10 mouse cellular contexts compared by ENCODE assay signal in genomic region chr2:174761452-174762101, GRCm38 (mm10). TPM values are rescaled to one million over a fixed set of nuclear protein-coding genes. Genes with fewer than 3 reads are reported as not detected.
DNase-seq lines count a peak whose midpoint lies in the region; ATAC-seq lines count a peak whose summit lies in the region.
"Had no signal": no experiment of that assay in that cellular context is flagged by ENCODE, and none has a peak within 500 bp of the region (broad histone marks: within the 10 kb centered on the region; RNA-seq: fewer than 3 reads in every experiment).

No protein-coding gene starts in this region.

- H3K9me3 ChIP-seq in lung, embryonic 15.5 days: no peaks in the 10 kb centered on the region
- H3K9me3 ChIP-seq in hindbrain, embryonic 13.5 days: no peaks in the 10 kb centered on the region
- H3K9me3 ChIP-seq in neural tube, embryonic 13.5 days: no peaks in the 10 kb centered on the region
- H3K9me3 ChIP-seq: megakaryocyte, embryonic 14.5 days had no signal

- peaks cover 20% of the 10 kb centered on the region; the same call in 1 of the 2 replicates for H3K4me1 ChIP-seq in lung, embryonic 15.5 days
- peaks cover 12% of the 10 kb centered on the region for H3K4me1 ChIP-seq in hindbrain, embryonic 13.5 days (replicated peaks)
- H3K4me1 ChIP-seq in neural tube, embryonic 13.5 days (replicated peaks): peaks cover 8% of the 10 kb centered on the region

- peak; percentile 72 for DNase-seq in heart, adult 11 months
- DNase-seq in heart, postnatal 14 days: no peak
- no peak for DNase-seq in lung, postnatal 14 days
- DNase-seq in spleen, adult 12 weeks (ENCODE audit: low spot score): no peak
- DNase-seq in layer of hippocampus, adult 9-11 months: no peak

- H3K27me3 ChIP-seq in lung, embryonic 15.5 days: no peaks in the 10 kb centered on the region; the same call in 1 of the 2 replicates
- H3K27me3 ChIP-seq in hindbrain, embryonic 13.5 days: peaks cover 28% of the 10 kb centered on the region
- peaks cover 27% of the 10 kb centered on the region for H3K27me3 ChIP-seq in neural tube, embryonic 13.5 days

- peak overlapping the region; percentile 95 for H3K4me2 ChIP-seq in lung, embryonic 15.5 days
- peak overlapping the region; percentile 79 for H3K4me2 ChIP-seq in hindbrain, embryonic 13.5 days
- peak overlapping the region; percentile 71 for H3K4me2 ChIP-seq in neural tube, embryonic 13.5 days

- H3K4me3 ChIP-seq in lung, embryonic 15.5 days: peak overlapping the region; percentile 52
- H3K4me3 ChIP-seq in hindbrain, embryonic 13.5 days: no peak overlapping the region; the same call in 1 of the 2 replicates
- H3K4me3 ChIP-seq in neural tube, embryonic 13.5 days: peak overlapping the region; percentile 35

- WGBS in lung, embryonic 15.5 days: 45% methylated on average over 6 of the region's 6 CpGs
- 57% methylated on average over 6 of the region's 6 CpGs for WGBS in hindbrain, embryonic 13.5 days
- WGBS in neural tube, embryonic 13.5 days: 54% methylated on average over 6 of the region's 6 CpGs

- peak; percentile 48; the same call in 1 of the 2 replicates for ATAC-seq in lung, embryonic 15.5 days (ENCODE audit: borderline replicate concordance, extremely low read depth, low FRiP score, low TSS enrichment)
- no peak for ATAC-seq in hindbrain, embryonic 13.5 days (ENCODE audit: low FRiP score)
- ATAC-seq in neural tube, embryonic 13.5 days (ENCODE audit: low read depth): no peak
- ATAC-seq: inflammation-experienced regulatory T-cells, adult 6 months had no signal

- peak overlapping the region; percentile 83 for H3K27ac ChIP-seq in lung, embryonic 15.5 days
- H3K27ac ChIP-seq in hindbrain, embryonic 13.5 days: no peak overlapping the region
- no peak overlapping the region for H3K27ac ChIP-seq in neural tube, embryonic 13.5 days (replicated peaks)

- intact Hi-C loops in heart, postnatal 14 days (cut with DNase I): no loop called here

- peak overlapping the region; percentile 60 for H3K9ac ChIP-seq in lung, embryonic 15.5 days
- no peak overlapping the region for H3K9ac ChIP-seq in hindbrain, embryonic 13.5 days
- H3K9ac ChIP-seq in neural tube, embryonic 13.5 days: no peak overlapping the region

- no peaks in the 10 kb centered on the region for H3K36me3 ChIP-seq in lung, embryonic 15.5 days
- no peaks in the 10 kb centered on the region for H3K36me3 ChIP-seq in hindbrain, embryonic 13.5 days
- no peaks in the 10 kb centered on the region for H3K36me3 ChIP-seq in neural tube, embryonic 13.5 days

RNA-seq across cellular contexts. Expression of gene Edn3, which starts 1.2 kb away (rescaled TPM):
- total RNA-seq in heart, postnatal 14 days (2021): under 1 TPM in 1 of 2 experiments, not detected in 1; 0.14 TPM
- 34.3 and 38.4 TPM in 2 replicates for polyA plus RNA-seq in lung, embryonic 15.5 days (2015; fragmentation: Nextera tagmentation; extraction: Ambion mirVana)
- polyA plus RNA-seq in hindbrain, embryonic 13.5 days (2015; fragmentation: Nextera tagmentation; extraction: Ambion mirVana): 8.3 and 9.9 TPM in 2 replicates
- 6.0 and 7.8 TPM in 2 replicates for polyA plus RNA-seq in neural tube, embryonic 13.5 days (2015; fragmentation: Nextera tagmentation; extraction: Ambion mirVana)
- polyA plus RNA-seq: inflammation-experienced regulatory T-cells, adult 6 months had no signal
